Mouse (Mus musculus) cerebellum, adult 11-12 months (tissue): Measurements from ENCODE around the gene Gm10097.

Source experiments
- DNase-seq: peaks from one replicate; pipeline ENCODE4 v3.0.0; 2022

The Gm10097 gene

GRCm38 (mm10) chr10:5086329-5086728 is 17.3 kb downstream of the Gm10097 start:
- DNase-seq: no peak

DNA sequence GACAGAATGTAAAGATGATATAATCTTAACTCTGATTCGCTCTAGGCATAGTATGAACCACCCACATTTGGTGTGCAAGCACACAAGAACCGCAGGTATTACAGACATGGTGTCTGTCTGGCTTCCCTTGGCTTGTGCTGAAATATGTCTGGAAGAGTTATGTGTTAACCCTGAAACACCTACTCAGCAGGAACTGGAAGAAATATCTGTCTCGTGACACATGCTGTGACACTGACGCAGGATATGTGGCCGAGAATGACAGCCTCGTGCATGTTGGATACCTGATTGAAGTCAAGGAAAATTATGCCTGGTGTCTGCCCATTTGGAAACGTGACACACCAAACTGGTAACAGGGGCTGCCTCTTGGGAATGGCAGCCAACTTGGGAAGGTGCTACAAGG is 18.3 kb downstream of the Gm10097 start:
- no peak for DNase-seq

DNA sequence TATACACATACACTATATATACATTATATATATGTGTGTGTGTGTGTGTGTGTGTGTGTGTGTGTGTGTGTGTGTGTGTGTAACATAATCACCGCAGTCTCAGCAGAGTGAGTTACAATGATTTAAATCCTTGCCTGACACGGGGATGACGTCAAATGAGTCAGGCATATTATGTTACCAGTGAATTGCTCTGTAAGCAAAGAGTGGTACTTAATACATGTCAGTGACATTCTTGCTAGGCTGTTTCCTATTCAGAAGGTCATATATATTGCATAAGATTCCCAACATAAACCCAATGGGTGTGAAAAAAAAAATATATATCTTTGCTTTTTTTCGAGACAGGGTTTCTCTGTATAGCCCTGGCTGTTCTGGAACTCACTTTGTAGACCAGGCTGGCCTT is 20.1 kb downstream of the Gm10097 start:
- no peak for DNase-seq

- peak; percentile 22 for DNase-seq
These were observed 28.2 kb downstream of the Gm10097 start for GRCm38 (mm10) chr10:5096996-5097753.

- no peak for DNase-seq
These were observed 28.8 kb downstream of the Gm10097 start for GRCm38 (mm10) chr10:5097754-5098137.

- DNase-seq: no peak
These were observed 41.8 kb downstream of the Gm10097 start for GRCm38 (mm10) chr10:5110773-5111172.

DNA sequence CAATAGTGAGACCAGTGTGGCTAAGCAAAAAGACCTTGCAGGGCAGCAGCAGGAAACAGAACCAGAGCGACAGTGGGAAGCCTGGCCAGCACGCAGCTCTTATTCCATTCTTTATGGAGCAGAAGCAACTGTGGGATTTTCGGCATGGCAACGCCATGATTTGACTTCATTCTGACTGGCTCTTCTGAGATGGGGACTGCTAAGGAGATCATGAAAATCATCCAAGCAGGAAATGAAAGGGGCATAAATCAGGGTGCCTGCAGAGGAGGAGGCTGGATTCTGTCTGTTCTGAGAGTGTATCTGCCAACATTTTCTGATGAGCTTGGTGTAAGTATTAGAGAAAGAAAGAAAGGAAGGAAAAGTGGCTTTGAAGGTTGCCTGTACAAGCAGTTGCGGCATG is 47.2 kb downstream of the Gm10097 start:
- no peak for DNase-seq

- DNase-seq: no peak
These were observed 47.7 kb downstream of the Gm10097 start for GRCm38 (mm10) chr10:5116720-5117119.
